Mouse (Mus musculus): ENCODE measurements at regions not wholly inside any gene's neighbourhood (a gene's known extent, or its start where the extent isn't known, plus 50 kb on each side); places are given as distances from the start of the nearest gene placed in this dataset.
"Not testable (repeated sequence)": the region's sequence is repeated elsewhere in the genome, so short reads cannot be mapped to it uniquely, and the experiment has no call there.

GRCm38 (mm10) chr17:69563165-69563564 lies 124.0 kb downstream of the Akain1 start:
- DNase-seq (ENCODE audit: low spot score): peak; percentile 35

- not testable (repeated sequence) for DNase-seq (ENCODE audit: low spot score)
Observed at GRCm38 (mm10) chr17:69571070-69571669, 132.0 kb downstream of the Akain1 start.

- DNase-seq (ENCODE audit: low spot score): no peak
Observed at GRCm38 (mm10) chr17:69590553-69590952, 151.4 kb downstream of the Akain1 start.

GRCm38 (mm10) chr17:69597773-69598295 lies 158.7 kb downstream of the Akain1 start:
- DNase-seq (ENCODE audit: low spot score): no peak

- no peak for DNase-seq (ENCODE audit: low spot score)
Observed at GRCm38 (mm10) chr17:69598461-69598860, 159.3 kb downstream of the Akain1 start.

- no peak for DNase-seq (ENCODE audit: low spot score)
Observed at GRCm38 (mm10) chr17:69603596-69603995, 164.5 kb downstream of the Akain1 start.

- DNase-seq (ENCODE audit: low spot score): no peak
Observed at GRCm38 (mm10) chr17:69604698-69605097, 165.6 kb downstream of the Akain1 start.

- DNase-seq (ENCODE audit: low spot score): no peak
Observed at GRCm38 (mm10) chr17:69605458-69605857, 166.3 kb downstream of the Akain1 start.

- no peak for DNase-seq (ENCODE audit: low spot score)
Observed at GRCm38 (mm10) chr17:69631411-69631810, 192.3 kb downstream of the Akain1 start.

- not testable (repeated sequence) for DNase-seq (ENCODE audit: low spot score)
Observed at GRCm38 (mm10) chr17:69650496-69650895, 211.4 kb downstream of the Akain1 start.

- DNase-seq (ENCODE audit: low spot score): no peak
Observed at GRCm38 (mm10) chr17:69654586-69654985, 215.5 kb downstream of the Akain1 start.

- DNase-seq (ENCODE audit: low spot score): peak; percentile 14
Observed at GRCm38 (mm10) chr17:69672530-69672929, 233.4 kb downstream of the Akain1 start.

- DNase-seq (ENCODE audit: low spot score): no peak
Observed at GRCm38 (mm10) chr17:69683091-69683490, 244.0 kb downstream of the Akain1 start.

- no peak for DNase-seq (ENCODE audit: low spot score)
Observed at GRCm38 (mm10) chr17:69685625-69686257, 246.6 kb downstream of the Akain1 start.

GRCm38 (mm10) chr17:69686383-69686782 lies 247.3 kb downstream of the Akain1 start:
- DNase-seq (ENCODE audit: low spot score): no peak

- DNase-seq (ENCODE audit: low spot score): no peak
Observed at GRCm38 (mm10) chr17:69695341-69695740, 256.2 kb downstream of the Akain1 start.

GRCm38 (mm10) chr17:69727325-69727724 lies 241.5 kb upstream of the Dlgap1 start:
- DNase-seq (ENCODE audit: low spot score): no peak

- DNase-seq (ENCODE audit: low spot score): no peak
Observed at GRCm38 (mm10) chr17:69732981-69733380, 235.9 kb upstream of the Dlgap1 start.

- no peak for DNase-seq (ENCODE audit: low spot score)
Observed at GRCm38 (mm10) chr17:69736379-69737096, 232.3 kb upstream of the Dlgap1 start.

GRCm38 (mm10) chr17:69769002-69769421 lies 199.9 kb upstream of the Dlgap1 start:
- DNase-seq (ENCODE audit: low spot score): no peak

GRCm38 (mm10) chr17:69770046-69770445 lies 198.8 kb upstream of the Dlgap1 start:
- no peak for DNase-seq (ENCODE audit: low spot score)

GRCm38 (mm10) chr17:69781201-69781600 lies 187.7 kb upstream of the Dlgap1 start:
- DNase-seq (ENCODE audit: low spot score): no peak

GRCm38 (mm10) chr17:69786985-69787384 lies 181.9 kb upstream of the Dlgap1 start:
- no peak for DNase-seq (ENCODE audit: low spot score)
